Mouse (Mus musculus): Measurements from ENCODE around the gene Med22.

Med22 gene

DNA sequence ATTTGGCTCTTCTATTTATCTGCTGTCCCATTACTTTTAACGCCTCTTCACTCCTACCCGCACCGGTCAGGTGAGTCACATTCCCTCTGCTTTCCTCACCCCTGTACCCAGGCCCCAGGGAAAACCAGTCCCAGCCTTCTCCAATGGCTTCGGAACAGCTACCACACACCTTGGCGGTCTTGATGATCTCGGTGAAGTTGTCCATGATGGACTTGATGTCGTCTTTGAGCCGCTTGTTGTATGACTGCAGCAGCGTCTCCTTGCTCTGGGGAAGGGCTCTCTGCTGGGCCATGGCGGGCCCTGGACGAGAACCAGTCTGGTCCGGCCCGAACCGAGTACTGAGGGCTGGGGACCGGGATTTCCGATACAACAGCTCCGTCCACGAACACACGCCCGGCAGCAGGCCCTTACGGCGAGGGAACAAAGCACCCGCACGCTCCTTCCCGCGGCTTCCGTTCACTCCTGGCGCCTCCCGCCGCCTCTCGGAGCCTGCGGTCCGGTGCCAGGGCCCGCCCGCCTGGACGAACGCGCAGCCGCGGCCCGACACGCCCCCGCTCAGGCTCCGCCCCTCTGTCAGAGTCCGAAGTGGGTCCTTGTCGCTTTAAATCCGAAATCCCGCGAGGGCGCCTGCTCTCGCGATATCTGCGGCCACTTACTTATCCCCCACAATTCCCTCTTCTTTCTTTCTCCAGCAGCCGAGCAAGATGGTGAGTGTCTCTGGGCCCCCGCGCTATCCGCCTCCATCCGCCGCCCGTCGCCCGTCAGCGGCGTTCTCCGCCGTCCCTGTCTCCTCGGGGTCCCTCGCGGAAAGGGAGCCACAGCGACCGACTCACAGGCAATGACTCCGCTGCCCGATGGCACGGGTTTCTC is at the start of gene Med22, which contains the start of gene Rpl7a:
TSS of gene Med22 (minus strand) at position 554 of the 870 bp plus-strand sequence.
TSS of gene Rpl7a (plus strand) at position 641 of the 870 bp plus-strand sequence.
- DNase-seq (ENCODE audit: low spot score in 2 of 2): peak; percentile 99

DNA sequence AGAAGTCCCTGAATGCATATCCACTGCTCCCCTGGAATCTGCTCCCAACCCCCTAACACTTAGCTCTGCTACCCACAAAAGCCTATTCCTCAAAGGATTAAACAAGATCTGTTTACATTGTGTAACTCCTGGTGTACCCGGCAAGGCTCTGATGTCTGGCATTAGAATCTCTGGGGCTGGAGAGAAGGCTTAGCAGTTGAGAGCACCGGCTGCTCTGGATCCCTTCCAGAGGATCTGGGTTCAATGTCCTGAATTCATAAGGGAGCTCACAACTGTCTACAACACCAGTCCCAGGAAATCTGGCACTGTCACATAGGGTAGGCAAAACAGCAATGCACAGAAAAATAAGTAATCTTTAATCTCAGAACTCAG is 47.0 kb upstream of the Med22 start:
- no peak for DNase-seq (ENCODE audit: low spot score in 2 of 2)

DNA sequence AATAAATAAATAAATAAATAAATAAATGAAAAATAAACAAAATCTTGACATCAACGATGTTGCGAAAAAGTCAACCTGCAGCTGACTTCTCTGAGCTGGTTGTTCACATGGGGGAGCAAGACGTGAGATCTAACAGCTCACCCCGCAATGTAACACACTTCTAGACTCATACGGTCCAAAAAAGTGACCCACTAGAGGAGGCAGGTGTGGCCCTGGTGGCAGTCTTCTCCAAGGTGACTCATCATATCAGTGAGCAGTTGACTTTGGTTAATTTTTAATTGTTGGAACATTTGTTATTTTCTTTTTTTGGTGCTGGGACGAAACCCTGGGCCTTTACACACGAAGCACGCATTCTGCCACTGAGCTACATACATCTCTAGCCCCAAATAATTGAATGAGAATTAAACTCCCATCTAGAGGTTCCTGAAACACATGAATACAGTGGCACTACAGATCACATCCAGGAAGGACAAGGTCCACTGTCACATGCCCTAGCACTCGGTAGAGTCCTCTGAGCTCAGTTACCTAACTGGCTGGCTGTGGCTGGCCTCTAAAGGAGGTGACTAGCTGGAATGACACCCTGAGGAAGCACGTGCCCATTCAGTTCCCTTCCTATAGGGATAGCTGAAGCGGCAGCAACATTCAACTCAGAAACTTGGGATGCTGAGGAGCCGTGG is 46.5 kb upstream of the Med22 start:
- no peak for DNase-seq (ENCODE audit: low spot score in 2 of 2)

DNA sequence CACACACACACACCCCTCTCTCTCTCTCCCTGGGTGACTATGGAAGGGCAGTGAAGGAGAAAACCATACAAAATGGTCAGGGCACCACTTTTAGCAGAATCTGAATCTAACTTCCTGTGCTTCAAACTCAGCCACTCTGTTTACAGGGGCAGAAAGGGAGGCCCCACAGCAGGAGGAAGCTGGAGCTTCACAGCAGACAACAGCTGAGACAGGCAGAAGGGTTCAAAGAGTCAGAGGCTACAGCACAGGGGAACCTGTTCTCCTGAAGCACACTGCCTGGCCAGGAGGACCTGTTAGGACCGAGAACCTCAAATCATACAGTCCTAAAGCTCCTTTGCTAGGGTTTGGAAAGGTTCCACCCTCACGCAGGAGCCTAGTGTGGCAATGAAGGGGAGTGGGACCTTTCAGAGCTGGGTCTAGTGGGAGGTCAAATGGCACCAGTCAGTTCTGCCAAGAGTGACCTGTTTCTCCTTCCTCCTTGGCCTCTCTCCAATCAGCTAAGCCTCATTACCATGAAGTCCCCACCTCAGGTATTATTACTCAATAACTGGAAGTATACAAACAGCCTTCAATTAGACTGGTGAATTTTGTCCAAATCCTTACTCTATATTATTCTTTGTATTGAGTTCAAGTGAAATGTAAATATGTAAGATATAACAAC is 44.4 kb upstream of the Med22 start:
- DNase-seq (ENCODE audit: low spot score in 2 of 2): no peak

DNA sequence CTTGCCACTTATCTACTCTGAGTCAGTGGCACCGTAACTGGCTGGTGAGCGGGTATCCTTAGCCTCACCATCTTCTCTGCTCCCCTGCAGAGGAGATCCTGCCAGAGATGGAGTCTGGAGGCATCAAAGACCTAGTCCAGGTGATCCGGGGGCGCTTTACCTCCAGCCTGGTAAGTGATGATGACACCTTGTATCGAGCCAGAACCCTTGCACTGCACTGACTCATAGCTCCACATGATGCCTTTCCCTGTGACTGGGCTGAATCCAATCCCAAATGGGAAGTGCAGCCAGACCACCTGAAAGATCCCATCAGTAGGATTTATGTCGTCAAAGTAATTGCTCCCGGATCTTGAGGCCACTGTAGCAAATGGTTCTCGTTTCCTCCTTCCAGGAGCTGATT is 42.4 kb upstream of the Med22 start:
- no peak for DNase-seq (ENCODE audit: low spot score in 2 of 2)

DNA sequence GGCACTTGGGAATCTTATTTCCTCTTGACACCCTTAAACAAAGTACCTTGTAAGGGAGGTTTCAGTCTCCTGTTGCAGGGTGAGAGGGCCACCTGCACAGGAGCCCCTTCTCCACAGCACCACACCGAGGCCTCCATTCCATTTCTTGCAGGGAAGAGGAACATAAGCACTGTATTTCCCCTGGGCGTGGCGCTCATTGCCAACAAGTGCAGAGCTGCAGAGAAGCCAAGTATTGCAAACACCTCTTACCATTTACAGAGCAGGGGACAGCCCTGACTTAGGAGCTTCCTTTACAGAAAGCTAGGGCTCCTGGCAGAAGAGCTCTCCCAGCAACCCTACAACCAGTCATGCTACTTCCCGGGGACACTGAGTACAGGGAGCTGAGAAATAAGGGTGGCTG is 41.7 kb upstream of the Med22 start:
- DNase-seq (ENCODE audit: low spot score in 2 of 2): no peak

DNA sequence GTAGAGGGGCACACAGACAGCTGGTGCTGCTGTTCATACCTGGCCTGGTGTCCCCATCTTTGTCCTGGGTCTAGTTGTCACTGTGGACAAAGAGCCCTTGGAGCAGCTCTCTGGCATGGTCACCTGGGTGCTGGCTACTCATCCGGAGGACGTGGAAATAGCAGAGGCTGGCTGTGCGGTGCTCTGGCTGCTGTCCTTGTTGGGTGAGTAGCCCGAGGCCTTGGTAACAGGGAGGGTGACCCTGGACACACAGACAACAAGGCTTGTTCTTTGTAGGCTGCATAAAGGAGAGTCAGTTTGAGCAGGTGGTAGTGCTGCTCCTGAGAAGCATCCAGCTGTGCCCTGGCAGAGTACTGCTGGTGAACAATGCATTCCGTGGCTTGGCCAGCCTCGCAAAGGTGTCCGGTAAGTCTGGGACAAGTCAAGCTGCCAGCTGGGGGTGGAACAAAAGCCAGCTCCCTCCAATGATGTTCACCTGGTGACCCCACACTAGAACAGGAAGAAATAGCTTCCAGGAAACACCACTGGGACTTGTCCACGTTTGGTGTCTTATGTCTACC is 40.9 kb upstream of the Med22 start:
- no peak for DNase-seq (ENCODE audit: low spot score in 2 of 2)

DNA sequence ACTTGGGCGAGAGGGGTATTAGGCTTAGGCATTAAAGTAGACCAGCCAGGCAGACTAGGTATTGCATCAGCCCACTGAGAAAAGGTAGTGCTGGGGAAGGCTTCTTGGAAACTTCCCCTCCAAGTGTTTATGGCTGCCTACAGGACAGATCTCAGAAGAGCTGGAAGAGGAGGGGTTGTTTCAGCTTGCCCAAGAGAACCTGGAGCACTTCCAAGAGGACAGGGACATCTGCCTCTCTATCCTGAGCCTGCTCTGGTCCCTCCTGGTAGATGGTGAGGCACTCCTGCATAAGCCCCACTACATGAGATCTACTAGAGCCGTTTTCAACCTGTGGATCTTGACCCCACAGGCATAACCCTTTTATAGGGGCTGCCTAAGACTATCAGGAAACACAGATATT is 39.9 kb upstream of the Med22 start:
- no peak for DNase-seq (ENCODE audit: low spot score in 2 of 2)

DNA sequence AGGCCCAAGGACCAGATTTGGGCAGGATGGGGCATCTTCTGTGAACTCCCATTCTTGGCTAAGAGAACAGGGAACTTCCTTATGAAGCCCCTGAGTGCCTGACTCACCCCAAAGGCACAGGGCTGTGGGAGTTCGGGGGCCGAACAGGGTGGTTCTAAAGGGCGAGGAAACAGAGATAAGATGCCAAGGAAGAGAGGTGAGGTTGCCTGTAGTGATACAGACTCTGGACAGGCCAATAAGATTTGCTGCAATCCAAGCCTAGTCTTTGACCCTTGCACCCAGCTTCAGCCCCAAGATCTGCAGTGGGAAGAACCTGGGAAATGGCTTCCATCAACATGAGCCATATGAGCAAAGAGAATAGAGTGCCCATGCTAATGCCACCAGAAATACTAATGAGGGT is 32.8 kb upstream of the Med22 start:
- no peak for DNase-seq (ENCODE audit: low spot score in 2 of 2)

DNA sequence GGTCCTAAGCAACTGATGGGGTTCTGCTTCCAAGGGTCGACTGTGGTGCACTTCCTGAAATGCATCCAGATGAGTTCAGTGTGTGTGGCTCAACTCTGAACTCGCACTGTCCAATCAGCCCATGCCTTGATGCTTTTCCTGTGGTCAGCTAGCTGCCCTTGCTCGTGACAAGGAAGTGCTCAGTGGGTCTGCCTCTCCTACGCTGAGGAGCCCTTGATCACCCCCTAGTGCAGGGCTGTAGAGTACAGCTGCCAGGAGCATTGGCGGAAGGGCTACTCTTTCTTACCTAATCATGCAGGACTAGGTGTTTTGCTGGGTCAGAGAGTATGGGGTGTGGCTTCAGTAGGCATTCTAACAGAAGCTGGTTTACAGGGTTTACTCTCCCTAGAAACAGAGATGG is 31.1 kb upstream of the Med22 start:
- no peak for DNase-seq (ENCODE audit: low spot score in 2 of 2)

DNA sequence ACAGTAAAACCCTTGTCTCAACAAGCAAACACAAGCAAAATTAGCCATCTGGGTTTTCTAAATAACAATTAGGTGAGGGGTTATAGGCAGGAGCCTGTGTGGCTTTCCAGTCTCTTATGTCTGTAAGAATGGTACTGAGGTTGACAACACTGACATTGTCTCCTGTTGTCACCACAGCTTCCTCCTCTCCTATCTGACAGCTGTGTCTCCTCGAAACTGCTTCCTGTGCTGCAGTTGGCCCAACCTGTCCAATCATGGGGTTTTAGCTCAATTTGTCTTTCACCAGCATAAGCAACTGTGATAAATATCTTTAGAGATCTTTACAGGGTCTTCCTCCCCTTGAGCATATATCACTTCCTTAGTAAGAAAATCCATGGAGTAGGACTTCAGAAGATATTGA is 25.9 kb upstream of the Med22 start:
- DNase-seq (ENCODE audit: low spot score in 2 of 2): no peak

DNA sequence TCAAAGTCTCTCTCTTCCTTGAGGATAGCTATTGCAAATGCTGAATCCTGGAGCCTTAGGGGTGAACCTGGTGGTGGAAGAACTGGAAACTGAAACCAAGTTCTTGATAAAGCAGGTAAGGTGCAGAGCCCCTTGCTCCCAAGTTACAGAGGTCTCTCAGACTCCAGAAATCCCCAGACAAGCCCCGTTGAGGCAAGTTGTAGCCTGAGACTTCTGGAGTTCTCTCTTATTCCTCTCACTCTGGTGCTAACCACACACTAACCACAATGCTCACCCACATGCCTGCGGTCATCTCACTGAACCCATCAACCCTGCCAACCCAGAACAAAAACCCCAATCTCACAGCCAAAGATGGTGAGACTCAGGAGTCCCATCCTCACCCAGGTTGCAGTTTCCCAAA is 24.8 kb upstream of the Med22 start:
- DNase-seq (ENCODE audit: low spot score in 2 of 2): peak in 1 of 2 experiments; percentile 33

DNA sequence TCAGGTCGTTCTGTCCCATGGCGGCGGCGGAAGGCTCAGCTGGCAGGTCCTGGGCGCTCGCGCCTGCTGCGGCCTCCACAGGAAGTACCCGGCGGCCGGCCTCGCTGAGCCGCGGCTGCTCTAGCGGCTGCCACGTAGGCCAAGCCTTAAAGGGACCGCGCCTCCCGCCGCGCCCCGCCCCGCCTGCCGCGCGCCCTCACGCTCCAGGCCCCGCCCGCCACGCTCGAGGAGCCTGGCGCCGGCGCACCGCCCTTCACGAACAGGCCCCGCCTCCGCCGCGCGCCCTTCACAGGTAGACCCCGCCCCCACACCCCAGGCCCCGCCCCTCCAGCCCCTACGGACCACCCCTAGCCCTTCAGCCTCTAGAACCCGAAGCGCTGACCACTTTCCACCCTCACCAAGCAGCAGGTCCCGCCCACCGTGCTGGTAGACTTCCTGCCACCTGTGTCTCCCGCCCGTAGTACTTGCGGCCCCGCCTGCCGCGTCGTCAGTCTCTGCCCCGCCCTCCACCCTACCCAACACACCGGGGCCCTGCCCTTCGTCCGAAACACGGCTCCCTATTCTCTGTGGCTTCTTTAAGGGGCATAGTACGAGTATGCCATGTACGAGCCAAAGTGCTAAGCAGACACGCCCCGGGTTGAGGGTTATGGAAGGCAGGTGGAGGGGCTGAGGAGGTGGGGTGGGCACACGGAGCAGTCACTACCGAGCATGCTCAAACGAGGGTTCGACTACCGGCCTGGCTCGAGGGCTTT is 23.0 kb upstream of the Med22 start, which contains the start of the genes Surf4 and Stkld1:
TSS of gene Surf4 (minus strand) at position 625 of the 752 bp plus-strand sequence.
TSS of gene Stkld1 (plus strand) at position 744 of the 752 bp plus-strand sequence.
- DNase-seq (ENCODE audit: low spot score in 2 of 2): peak; percentile 97

DNA sequence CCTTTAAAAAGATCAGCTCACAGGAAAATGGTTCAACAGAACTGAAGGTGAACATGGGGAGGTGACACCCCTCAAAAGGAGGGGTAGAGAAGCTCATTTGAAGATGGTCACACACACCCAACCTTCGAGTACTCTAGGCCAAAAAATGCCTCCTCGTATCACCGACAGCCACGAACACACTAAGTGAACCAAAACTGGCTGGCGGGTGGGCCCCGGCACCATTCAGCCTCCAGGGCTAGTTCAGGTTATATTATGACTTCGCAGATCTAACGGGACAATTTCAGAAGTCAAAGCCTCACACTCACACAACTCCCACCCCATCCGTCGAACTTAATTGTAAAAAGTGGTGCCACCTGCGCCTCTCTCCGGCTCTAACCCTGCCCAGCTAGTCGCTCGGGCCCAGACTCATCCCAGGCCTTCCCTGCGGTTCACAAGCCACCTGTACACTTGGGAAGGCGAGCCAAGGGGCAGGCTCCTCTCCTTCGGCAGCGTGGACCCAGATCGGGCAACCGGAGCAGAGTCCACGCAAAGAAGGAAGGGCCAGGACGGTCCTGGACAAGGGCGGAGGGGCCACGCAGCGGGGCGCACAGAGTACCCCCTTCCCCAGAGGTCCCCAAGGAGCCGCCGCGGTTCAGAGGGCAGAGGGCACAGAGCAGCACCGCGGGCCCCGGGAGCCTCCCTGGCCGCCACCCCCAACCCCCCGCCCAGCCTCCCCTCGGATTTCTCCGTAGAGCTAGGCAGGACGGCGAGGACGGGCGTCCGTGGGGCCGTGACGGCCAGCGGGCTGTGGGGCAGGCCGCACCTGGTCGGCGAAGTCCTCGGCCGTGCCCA is 22.2 kb upstream of the Med22 start:
- DNase-seq (ENCODE audit: low spot score in 2 of 2): peak in 1 of 2 experiments; percentile 42

DNA sequence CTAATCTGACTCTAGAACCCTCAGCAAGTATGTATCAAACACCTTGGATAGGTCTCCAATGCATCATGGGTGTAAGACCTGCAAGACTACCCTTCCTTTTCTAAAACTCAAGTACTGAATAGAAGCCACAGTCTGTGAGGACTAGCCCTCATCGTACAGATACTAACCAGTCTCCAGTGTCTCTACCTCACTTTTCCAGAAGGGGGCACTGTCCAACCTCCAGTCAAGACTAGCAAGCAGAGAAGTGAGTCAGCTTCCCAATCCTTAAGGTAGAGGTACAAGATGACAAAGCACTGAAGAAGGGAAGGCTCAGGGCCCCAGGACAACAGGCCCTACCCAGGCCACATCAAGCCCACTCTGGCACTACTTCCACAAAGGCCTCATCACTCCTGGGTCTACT is 19.9 kb upstream of the Med22 start:
- DNase-seq (ENCODE audit: low spot score in 2 of 2): peak; percentile 67 to 74

DNA sequence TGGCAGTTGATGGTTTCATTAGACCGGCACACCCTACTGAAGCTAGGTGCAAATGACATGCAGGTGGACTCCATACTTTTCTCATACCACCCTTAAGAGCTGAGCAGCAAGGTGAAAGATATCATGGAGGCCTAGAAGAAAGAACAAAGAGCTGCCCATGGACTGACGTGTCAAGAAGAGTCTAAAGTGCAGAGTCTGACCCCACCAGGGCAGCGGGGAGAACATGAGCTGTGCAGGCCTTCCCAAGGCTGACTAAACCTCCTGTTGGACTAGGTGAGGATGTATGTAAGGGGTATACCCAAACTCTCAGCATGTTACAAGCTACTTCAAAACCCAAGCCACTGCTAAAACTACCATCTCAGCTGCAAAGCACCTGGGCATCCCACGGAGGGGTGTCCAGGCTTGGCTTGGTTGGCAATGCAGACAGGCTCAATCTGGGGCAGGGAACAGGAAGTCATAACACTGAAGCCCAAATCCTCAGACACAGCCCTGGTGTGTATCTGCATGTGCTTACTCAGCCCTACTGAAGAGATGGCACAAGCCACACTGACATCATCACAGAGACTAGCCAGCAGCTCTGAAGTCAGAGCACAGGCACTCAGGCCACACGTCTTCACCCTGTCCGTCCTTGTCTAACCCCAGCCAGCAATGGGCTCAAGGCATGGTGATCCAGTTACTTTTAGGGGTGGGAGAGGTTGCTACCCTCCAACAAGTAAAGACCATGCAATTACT is 17.4 kb upstream of the Med22 start:
- no peak for DNase-seq (ENCODE audit: low spot score in 2 of 2)

DNA sequence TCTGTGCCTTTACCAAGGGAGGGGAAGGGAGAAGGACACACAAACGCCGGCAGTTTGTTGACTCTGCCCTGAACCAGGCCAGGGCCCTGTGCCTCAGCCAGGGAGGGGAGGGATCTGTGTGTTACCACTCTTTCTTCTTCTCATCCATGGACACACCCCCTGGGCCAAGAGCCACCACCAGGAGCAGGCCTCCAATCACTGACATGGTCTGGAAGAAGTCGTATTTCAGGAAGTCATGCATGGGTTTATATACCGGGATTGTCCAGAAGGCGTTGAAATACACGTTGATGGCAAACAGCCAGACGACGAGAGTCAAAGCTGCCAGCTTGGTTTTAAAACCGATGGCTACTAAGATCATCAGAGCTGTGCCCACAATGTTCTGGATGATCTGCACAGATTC is 11.3 kb upstream of the Med22 start:
- DNase-seq (ENCODE audit: low spot score in 2 of 2): no peak

DNA sequence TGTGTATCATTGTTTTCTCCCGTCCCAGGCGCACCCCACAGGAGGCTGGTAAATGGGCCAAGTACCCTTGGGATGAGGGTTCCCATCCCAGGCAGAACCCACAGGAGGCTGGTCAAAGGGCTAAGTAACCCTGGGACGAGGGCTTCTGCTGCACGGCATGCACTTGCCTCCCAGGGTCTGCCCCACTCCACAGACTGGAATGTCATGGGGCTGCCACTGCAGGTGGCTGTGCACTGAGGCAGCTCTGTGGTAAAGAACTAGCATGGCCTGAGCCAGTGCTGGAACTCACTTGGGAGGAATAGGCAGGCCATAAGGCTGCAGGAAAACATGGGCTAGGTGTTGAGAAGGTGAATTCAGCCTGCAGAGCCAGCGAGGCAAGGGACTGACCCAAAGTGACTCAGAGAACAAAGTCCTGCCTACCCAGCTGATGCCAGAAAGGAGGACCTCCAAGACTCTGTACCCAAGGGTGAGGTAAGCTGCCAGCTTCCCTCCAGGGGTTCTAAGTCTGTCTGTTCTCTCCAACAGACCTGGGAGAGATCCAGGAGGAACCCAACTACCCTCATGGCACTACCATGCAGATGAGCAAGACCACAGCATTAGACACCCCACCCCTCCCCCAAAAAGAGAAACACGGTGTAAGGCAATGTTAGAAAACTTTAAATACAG is 9.8 kb upstream of the Med22 start:
- no peak for DNase-seq (ENCODE audit: low spot score in 2 of 2)

DNA sequence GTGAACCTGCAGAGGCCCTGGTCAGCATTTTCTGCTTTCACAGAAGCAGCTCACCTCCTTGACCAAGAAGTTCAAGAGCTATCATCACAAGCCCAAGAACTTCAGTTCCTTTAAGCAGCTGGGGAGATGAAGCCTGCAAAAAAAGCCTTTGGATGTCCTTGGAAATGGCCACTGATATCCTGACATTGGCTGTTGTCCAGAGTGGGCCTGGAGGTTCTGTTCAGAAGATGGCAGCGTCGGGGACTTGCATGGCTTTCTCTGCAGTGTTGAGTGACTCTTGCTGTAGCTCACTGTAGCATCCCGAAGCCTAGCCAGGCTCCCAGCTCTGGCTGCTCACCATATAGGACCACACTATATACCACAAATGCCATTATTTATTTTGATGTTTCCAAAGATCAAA is 9.2 kb upstream of the Med22 start:
- DNase-seq (ENCODE audit: low spot score in 2 of 2): no peak

Measured in spleen, postnatal 36 days (tissue).